Mouse (Mus musculus) embryonic facial prominence, embryonic 14.5 days (tissue): Measurements from ENCODE around the gene Sez6l2. TPM values are rescaled to one million over a fixed set of nuclear protein-coding genes. Genes with fewer than 3 reads are reported as not detected.

Source experiments
- ATAC-seq: fragments of 200-750 bp; cut with Nextera tagmentation; 2 replicates; pipeline ENCODE4 v1.8.0; 2017; ENCODE audit warnings: low read depth, moderate number of reproducible peaks, moderate TSS enrichment
- DNase-seq: peaks from one replicate; pipeline ENCODE4 v3.0.0-alpha.2; 2015; ENCODE audit warnings: low spot score
- H3K27ac ChIP-seq: fragments of 300-500 bp; sonication (generic); replicated peaks from 2 replicates; pipeline ENCODE4 v1.5.1; 2014; ENCODE audit warnings: low read depth, mild to moderate bottlenecking, low read length, moderate library complexity
- H3K27me3 ChIP-seq: fragments of 300-500 bp; sonication (generic); replicated peaks from 2 replicates; pipeline ENCODE4 v1.6.1; 2014; ENCODE audit warnings: low read length; ENCODE audit not compliant: control insufficient read depth, insufficient read depth
- H3K36me3 ChIP-seq: fragments of 300-500 bp; sonication (generic); 2 replicates; pipeline ENCODE4 v1.6.1; 2014; ENCODE audit warnings: low read length, mixed read lengths; ENCODE audit not compliant: control insufficient read depth, insufficient read depth
- H3K4me1 ChIP-seq: fragments of 300-500 bp; sonication (generic); 2 replicates; pipeline ENCODE4 v1.6.1; 2014; ENCODE audit warnings: antibody characterized with exemption, low read length; ENCODE audit not compliant: control insufficient read depth, insufficient read depth
- H3K4me2 ChIP-seq: fragments of 300-500 bp; sonication (generic); 2 replicates; pipeline ENCODE4 v1.6.1; 2014; ENCODE audit warnings: low read depth, mild to moderate bottlenecking, low read length, moderate library complexity, mixed read lengths
- H3K4me3 ChIP-seq: fragments of 300-500 bp; sonication (generic); 2 replicates; pipeline ENCODE4 v1.5.1; 2014; ENCODE audit warnings: low read depth, mild to moderate bottlenecking, low read length
- H3K9ac ChIP-seq: fragments of 300-500 bp; sonication (generic); 2 replicates; pipeline ENCODE4 v1.6.1; 2014; ENCODE audit warnings: low read depth, mild to moderate bottlenecking, low read length, moderate library complexity, mixed read lengths
- H3K9me3 ChIP-seq: fragments of 300-500 bp; sonication (generic); 2 replicates; pipeline ENCODE4 v1.6.1; 2016; ENCODE audit warnings: low read length; ENCODE audit not compliant: control insufficient read depth
- WGBS: fragments of 180-500 bp; shearing (Covaris S2); extraction: QIAGEN DNeasy Blood & Tissue Kit; methylation state at CpG from one replicate; pipeline ENCODE4 v1.1.7; 2014; 5-methylcytosine and 5-hydroxymethylcytosine counted together
- polyA plus RNA-seq: library from polyadenylated mRNA; unstranded; fragments of >200 nt; fragmentation: Nextera tagmentation; extraction: Ambion mirVana; gene quantifications from 2 replicates; pipeline ENCODE4 v1.2.1, GENCODE M21; 2014

The Sez6l2 gene
- polyA plus RNA-seq, 1 experiment from 2014 or later: 2.1 TPM

GRCm38 (mm10) chr7:126963548-126964286, 13.4 kb downstream of the Sez6l2 start:
- DNase-seq: peak; percentile 34
- Histone ChIP-seq H3K4me3 (no peak overlapping the region), H3K36me3 (no peaks in the 10 kb centered on the region), H3K27ac (no peak overlapping the region), H3K4me2 (peak overlapping the region; percentile 11; the same call in 1 of the 2 replicates), H3K27me3 (peaks cover 13% of the 10 kb centered on the region; the same call in 1 of the 2 replicates), H3K4me1 (no peaks in the 10 kb centered on the region), H3K9ac (no peak overlapping the region), H3K9me3 (no peaks in the 10 kb centered on the region)
- 27% methylated on average over 19 of the region's 19 CpGs for WGBS
- ATAC-seq: peak; percentile 60; the same call in 1 of the 2 replicates

- 58% methylated on average over 3 of the region's 3 CpGs for WGBS
- H3K27ac ChIP-seq: no peak overlapping the region
- no peaks in the 10 kb centered on the region for H3K9me3 ChIP-seq
- H3K4me2 ChIP-seq: no peak overlapping the region
- H3K4me1 ChIP-seq: no peaks in the 10 kb centered on the region
- no peak overlapping the region for H3K9ac ChIP-seq
- DNase-seq: no peak
- H3K27me3 ChIP-seq: peaks cover 13% of the 10 kb centered on the region; the same call in 1 of the 2 replicates
- no peak overlapping the region for H3K4me3 ChIP-seq
- no peak for ATAC-seq
- no peaks in the 10 kb centered on the region for H3K36me3 ChIP-seq
Observed at GRCm38 (mm10) chr7:126965568-126965967, 15.2 kb downstream of the Sez6l2 start.

GRCm38 (mm10) chr7:126967361-126967760, 17.0 kb downstream of the Sez6l2 start:
- Histone ChIP-seq H3K4me1 (no peaks in the 10 kb centered on the region), H3K9ac (no peak overlapping the region), H3K4me3 (no peak overlapping the region), H3K9me3 (no peaks in the 10 kb centered on the region), H3K36me3 (no peaks in the 10 kb centered on the region), H3K27me3 (peaks cover 13% of the 10 kb centered on the region; the same call in 1 of the 2 replicates), H3K27ac (no peak overlapping the region), H3K4me2 (no peak overlapping the region)
- WGBS: 62% methylated on average over 6 of the region's 6 CpGs
- DNase-seq: no peak
- no peak for ATAC-seq

GRCm38 (mm10) chr7:126975493-126975892, 25.1 kb downstream of the Sez6l2 start:
- peaks cover 8% of the 10 kb centered on the region for H3K4me1 ChIP-seq
- peak overlapping the region; percentile 78 for H3K4me3 ChIP-seq
- 11% methylated on average over 8 of the region's 8 CpGs for WGBS
- H3K27ac ChIP-seq: no peak overlapping the region
- DNase-seq (no peak), ATAC-seq (no peak; the same call in 1 of the 2 replicates)
- no peaks in the 10 kb centered on the region for H3K9me3 ChIP-seq
- H3K9ac ChIP-seq: peak overlapping the region; percentile 89; the same call in 1 of the 2 replicates
- peaks cover 28% of the 10 kb centered on the region for H3K36me3 ChIP-seq
- H3K27me3 ChIP-seq: no peaks in the 10 kb centered on the region
- peak overlapping the region; percentile 88 for H3K4me2 ChIP-seq

- H3K4me2 ChIP-seq: peak within 1 kb of the TSS; percentile 88
- 0% methylated on average over 1 of the region's 1 CpGs for WGBS
- ATAC-seq: no peak
Observed at GRCm38 (mm10) chr7:126975893-126975949, 25.4 kb downstream of the Sez6l2 start, which contains the start of gene Cdipt. Cdipt (plus strand) TSS chr7:126975914.

GRCm38 (mm10) chr7:126975950-126976866, 25.8 kb downstream of the Sez6l2 start, which contains the start of gene Cdiptos:
Cdiptos (minus strand) TSS chr7:126976098.
- Histone ChIP-seq H3K27me3 (no peaks in the 10 kb centered on the region), H3K9me3 (no peaks in the 10 kb centered on the region), H3K9ac (peak within 1 kb of the TSS; percentile 89), H3K36me3 (peaks cover 31% of the 10 kb centered on the region), H3K4me2 (peak within 1 kb of the TSS; percentile 88), H3K27ac (peak within 1 kb of the TSS; percentile 90), H3K4me1 (peaks cover 8% of the 10 kb centered on the region), H3K4me3 (peak within 1 kb of the TSS; percentile 78)
- ATAC-seq (peak; percentile 98), DNase-seq (peak; percentile 99)
- WGBS: under 1% methylated on average over 42 of the region's 55 CpGs

More at GRCm38 (mm10) chr7:126975893-126975949, 25.4 kb downstream of the Sez6l2 start, which contains the start of gene Cdipt:
- H3K9me3 ChIP-seq: no peaks in the 10 kb centered on the region
- no peak for DNase-seq
- H3K27me3 ChIP-seq: no peaks in the 10 kb centered on the region
- peak within 1 kb of the TSS; percentile 90 for H3K27ac ChIP-seq
- H3K4me1 ChIP-seq: peaks cover 8% of the 10 kb centered on the region
- H3K9ac ChIP-seq: peak within 1 kb of the TSS; percentile 89
- peak within 1 kb of the TSS; percentile 78 for H3K4me3 ChIP-seq
- H3K36me3 ChIP-seq: peaks cover 28% of the 10 kb centered on the region

- WGBS: 26% methylated on average over 14 of the region's 14 CpGs
- H3K27me3 ChIP-seq: no peaks in the 10 kb centered on the region
- ATAC-seq: no peak
- H3K27ac ChIP-seq: no peak overlapping the region; the same call in 1 of the 2 replicates
- H3K9me3 ChIP-seq: no peaks in the 10 kb centered on the region
- peak overlapping the region; percentile 78 for H3K4me3 ChIP-seq
- H3K4me2 ChIP-seq: peak overlapping the region; percentile 88
- no peak for DNase-seq
- peak overlapping the region; percentile 89 for H3K9ac ChIP-seq
- peaks cover 8% of the 10 kb centered on the region for H3K4me1 ChIP-seq
- H3K36me3 ChIP-seq: peaks cover 31% of the 10 kb centered on the region
Observed at GRCm38 (mm10) chr7:126976878-126977459, 26.6 kb downstream of the Sez6l2 start.

GRCm38 (mm10) chr7:126978841-126979240, 28.5 kb downstream of the Sez6l2 start:
- Histone ChIP-seq H3K4me2 (no peak overlapping the region), H3K9me3 (no peaks in the 10 kb centered on the region), H3K4me1 (peaks cover 8% of the 10 kb centered on the region), H3K4me3 (no peak overlapping the region), H3K27me3 (no peaks in the 10 kb centered on the region), H3K36me3 (peaks cover 31% of the 10 kb centered on the region), H3K27ac (no peak overlapping the region), H3K9ac (no peak overlapping the region)
- DNase-seq: no peak
- ATAC-seq: no peak
- WGBS: 87% methylated on average over 6 of the region's 6 CpGs
